Mouse (Mus musculus) ES-E14 (cell line): ENCODE measurements around the gene Fez2. TPM values are rescaled to one million over a fixed set of nuclear protein-coding genes. Genes with fewer than 3 reads are reported as not detected.

Experiments used
- DNase-seq: peaks from one replicate; pipeline ENCODE4 v3.0.0-alpha.2; 2013; ENCODE audit warnings: low read depth, low spot score
- H3K27ac ChIP-seq: 2 replicates; pipeline ENCODE4 v1.5.1; 2012; ENCODE audit warnings: low read depth, mild to moderate bottlenecking, low read length, moderate library complexity, mixed read lengths; ENCODE audit not compliant: poor library complexity, insufficient read depth, severe bottlenecking
- H3K36me3 ChIP-seq: 2 replicates; pipeline ENCODE4 v1.6.1; 2012; ENCODE audit warnings: mild to moderate bottlenecking, low read length, moderate library complexity, mixed read lengths; ENCODE audit not compliant: control insufficient read depth, poor library complexity, insufficient read depth, severe bottlenecking
- H3K4me1 ChIP-seq, 2 experiments: fragments of 150-350 bp in 1 of 2; sonication (generic) in 1 of 2; 2 replicates each; pipeline ENCODE4 v1.6.1; 2012; ENCODE audit warnings: low read length in 2 of 2, mild to moderate bottlenecking in 1 of 2, mixed read lengths in 1 of 2; ENCODE audit not compliant: control insufficient read depth in 2 of 2, insufficient read depth in 2 of 2, poor library complexity in 1 of 2
- H3K4me3 ChIP-seq, 2 experiments: fragments of 150-350 bp in 1 of 2; sonication (generic) in 1 of 2; 2 replicates each; pipeline ENCODE4 v1.5.1; 2012; ENCODE audit warnings: low read length in 2 of 2, low read depth in 1 of 2, mild to moderate bottlenecking in 1 of 2, mixed read lengths in 1 of 2; ENCODE audit not compliant: insufficient read depth in 1 of 2, poor library complexity in 1 of 2, severe bottlenecking in 1 of 2
- H3K9ac ChIP-seq: 2 replicates; pipeline ENCODE4 v1.6.1; 2012; ENCODE audit warnings: low read depth, mild to moderate bottlenecking, low read length, mixed read lengths; ENCODE audit not compliant: poor library complexity, insufficient read depth, severe bottlenecking
- H3K9me3 ChIP-seq: fragments of 150-350 bp; sonication (generic); 2 replicates; pipeline ENCODE4 v1.6.1; 2012; ENCODE audit warnings: low read depth, mild to moderate bottlenecking, low read length; ENCODE audit not compliant: control insufficient read depth, insufficient read depth
- CHD2 ChIP-seq: IDR thresholded peaks from 2 replicates; pipeline ENCODE4 v1.6.1; 2014; ENCODE audit warnings: mild to moderate bottlenecking, low read depth, low read length, inconsistent platforms
- HCFC1 ChIP-seq: IDR thresholded peaks from 2 replicates; pipeline ENCODE4 v1.6.1; 2012; ENCODE audit warnings: low read length, inconsistent platforms, borderline replicate concordance; ENCODE audit not compliant: insufficient read depth
- MAFK ChIP-seq: IDR thresholded peaks from 2 replicates; pipeline ENCODE4 v1.6.1; 2014; ENCODE audit warnings: mild to moderate bottlenecking, low read depth, low read length, inconsistent platforms; ENCODE audit not compliant: insufficient read depth
- ZC3H11A ChIP-seq: IDR thresholded peaks from 2 replicates; pipeline ENCODE4 v1.6.1; 2012; ENCODE audit warnings: low read depth, mild to moderate bottlenecking, inconsistent platforms, low read length, borderline replicate concordance
- ZNF384 ChIP-seq: IDR thresholded peaks from 2 replicates; pipeline ENCODE4 v1.6.1; 2012; ENCODE audit warnings: low read depth, low read length, inconsistent platforms
- in situ Hi-C, 2 experiments: fragments of 600-800 bp; cut with MboI; formaldehyde crosslinking; loops; one replicate each; pipeline ENCODE4 v1.15.1; 2025; ENCODE audit warnings: low sequenced_read_pairs in 2 of 2, inconsistent platforms in 1 of 2; ENCODE audit not compliant: unreplicated experiment in 2 of 2
- total RNA-seq: library from RNA; depleted of rRNA; stranded (reverse); fragments of 300-350 nt; gene quantifications from 2 replicates; pipeline ENCODE4 v1.2.3, GENCODE M21; 2012; rRNA removed

Gene Fez2
- total RNA-seq, 1 experiment: 38.2 TPM

GRCm38 (mm10) chr17:78322369-78323335, 95.3 kb downstream of the Fez2 start:
- Histone ChIP-seq H3K9me3 (no peaks in the 10 kb centered on the region), H3K36me3 (no peaks in the 10 kb centered on the region), H3K27ac (no peak overlapping the region), H3K9ac (no peak overlapping the region), H3K4me1 (no peaks in the 10 kb centered on the region), H3K4me3 (no peak overlapping the region)
- TF ChIP-seq ZC3H11A (no peak), MAFK (no peak), ZNF384 (no peak), CHD2 (no peak), HCFC1 (no peak)
- DNase-seq: no peak
- in situ Hi-C loops: no loop called here

GRCm38 (mm10) chr17:78321216-78321835, 96.6 kb downstream of the Fez2 start:
- TF ChIP-seq HCFC1 (no peak), CHD2 (no peak), MAFK (no peak), ZNF384 (no peak), ZC3H11A (no peak)
- in situ Hi-C loops: no loop called here

More at GRCm38 (mm10) chr17:78321216-78321835, 96.6 kb downstream of the Fez2 start:
- Histone ChIP-seq H3K9ac (no peak overlapping the region), H3K4me3 (no peak overlapping the region), H3K36me3 (no peaks in the 10 kb centered on the region), H3K9me3 (no peaks in the 10 kb centered on the region), H3K27ac (no peak overlapping the region), H3K4me1 (no peaks in the 10 kb centered on the region)
- DNase-seq: no peak

Other genes starting within 250 kb of the Fez2 start
- gene Crim1, start 217.9 kb downstream of the Fez2 start, total RNA-seq: 44.6 and 61.7 TPM in 2 replicates
- not detected in 2 replicates for gene Vit, start 89.9 kb upstream of the Fez2 start, total RNA-seq